Mouse (Mus musculus) CH12.LX (cell line): ENCODE measurements at regions not wholly inside any gene's neighbourhood (a gene's known extent, or its start where the extent isn't known, plus 50 kb on each side); places are given as distances from the start of the nearest gene placed in this dataset.

Experiments
- DNase-seq: peaks from one replicate; pipeline ENCODE4 v3.0.0-alpha.2; 2013; ENCODE audit errors: extremely low read depth
- H3K27ac ChIP-seq: 2 replicates; pipeline ENCODE4 v1.5.1; 2012; ENCODE audit warnings: low read depth, mild to moderate bottlenecking, control low read depth, moderate library complexity; ENCODE audit not compliant: insufficient read depth
- H3K27me3 ChIP-seq: replicated peaks from 2 replicates; pipeline ENCODE3; 2012; ENCODE audit warnings: inconsistent platforms
- H3K36me3 ChIP-seq, 2 experiments: replicated peaks in 1 of 2; 2 replicates each; pipeline versions ENCODE3 to v1.6.1; 2012; ENCODE audit warnings: inconsistent platforms in 1 of 2, low read length in 1 of 2, mild to moderate bottlenecking in 1 of 2, mixed read lengths in 1 of 2, moderate library complexity in 1 of 2; ENCODE audit not compliant: control insufficient read depth in 1 of 2, insufficient read depth in 1 of 2
- H3K4me1 ChIP-seq, 2 experiments: 2 replicates each; pipeline ENCODE4 v1.6.1; 2012; ENCODE audit warnings: inconsistent platforms in 1 of 2, moderate library complexity in 1 of 2; ENCODE audit not compliant: insufficient read depth in 2 of 2, control insufficient read depth in 1 of 2
- H3K4me2 ChIP-seq: 2 replicates; pipeline ENCODE4 v1.6.1; 2012; ENCODE audit warnings: low read depth, mild to moderate bottlenecking, control low read depth; ENCODE audit not compliant: poor library complexity, insufficient read depth, severe bottlenecking
- H3K4me3 ChIP-seq, 3 experiments: fragments of 150-350 bp in 1 of 3; sonication (generic) in 1 of 3; replicated peaks in 1 of 3; 2 replicates each; pipeline versions ENCODE3 to v1.5.1; 2011 to 2012; ENCODE audit warnings: low read depth in 2 of 3, low read length in 2 of 3, mild to moderate bottlenecking in 2 of 3, moderate library complexity in 2 of 3, control low read depth in 1 of 3, improper control_type of control experiment in 1 of 3, inconsistent platforms in 1 of 3, mixed read lengths in 1 of 3; ENCODE audit not compliant: poor library complexity in 1 of 3
- H3K79me2 ChIP-seq: replicated peaks from 2 replicates; pipeline ENCODE4 v1.6.1; 2012; ENCODE audit warnings: mild to moderate bottlenecking, moderate library complexity; ENCODE audit not compliant: control insufficient read depth, poor library complexity, insufficient read depth, severe bottlenecking; ENCODE audit errors: extremely low read depth
- H3K9ac ChIP-seq: 2 replicates; pipeline ENCODE4 v1.6.1; 2012; ENCODE audit warnings: low read depth, mild to moderate bottlenecking, control low read depth, moderate library complexity; ENCODE audit not compliant: insufficient read depth
- H3K9me3 ChIP-seq: replicated peaks from 2 replicates; pipeline ENCODE3; 2012; ENCODE audit warnings: low read length, inconsistent platforms, mixed read lengths
- CHD1 ChIP-seq: IDR thresholded peaks from 2 replicates; pipeline ENCODE4 v1.6.1; 2012; ENCODE audit warnings: low read depth, low read length, improper control_type of control experiment, inconsistent platforms
- CTCF ChIP-seq, 2 experiments: IDR thresholded peaks in 1 of 2; conservative IDR thresholded peaks in 1 of 2; 2 replicates each; pipeline ENCODE4 v1.5.1; 2011 to 2012; ENCODE audit warnings: low read depth in 2 of 2, low read length in 2 of 2, improper control_type of control experiment in 1 of 2, inconsistent platforms in 1 of 2, mild to moderate bottlenecking in 1 of 2, moderate library complexity in 1 of 2
- E2F4 ChIP-seq: IDR thresholded peaks from 2 replicates; pipeline ENCODE4 v1.6.1; 2011; ENCODE audit warnings: low read depth, low read length, improper control_type of control experiment; ENCODE audit not compliant: insufficient replicate concordance
- GABPA ChIP-seq: IDR thresholded peaks from 2 replicates; pipeline ENCODE4 v1.6.1; 2012; ENCODE audit warnings: low read depth, low read length, improper control_type of control experiment, inconsistent platforms; ENCODE audit not compliant: insufficient replicate concordance
- HCFC1 ChIP-seq: IDR thresholded peaks from 2 replicates; pipeline ENCODE4 v1.6.1; 2012; ENCODE audit warnings: low read depth, mild to moderate bottlenecking, inconsistent platforms, low read length, improper control_type of control experiment
- JUN ChIP-seq: IDR thresholded peaks from 2 replicates; pipeline ENCODE4 v1.6.1; 2011; ENCODE audit warnings: low read depth, mild to moderate bottlenecking, low read length, improper control_type of control experiment, moderate library complexity; ENCODE audit not compliant: insufficient read depth
- JUND ChIP-seq: conservative IDR thresholded peaks from 2 replicates; pipeline ENCODE4 v1.6.1; 2011; ENCODE audit warnings: low read depth, low read length, improper control_type of control experiment
- KAT2A ChIP-seq: IDR thresholded peaks from 2 replicates; pipeline ENCODE4 v1.6.1; 2012; ENCODE audit warnings: low read length, improper control_type of control experiment, inconsistent platforms; ENCODE audit not compliant: insufficient replicate concordance
- MAX ChIP-seq: IDR thresholded peaks from 2 replicates; pipeline ENCODE4 v1.6.1; 2011; ENCODE audit warnings: low read length, improper control_type of control experiment
- MAZ ChIP-seq: IDR thresholded peaks from 2 replicates; pipeline ENCODE4 v1.6.1; 2012; ENCODE audit warnings: low read depth, mild to moderate bottlenecking, inconsistent platforms, low read length, improper control_type of control experiment, moderate library complexity
- MEF2A ChIP-seq: IDR thresholded peaks from 2 replicates; pipeline ENCODE4 v1.6.1; 2014; ENCODE audit warnings: low read depth, mild to moderate bottlenecking, inconsistent platforms, low read length, improper control_type of control experiment, borderline replicate concordance
- MXI1 ChIP-seq: IDR thresholded peaks from 2 replicates; pipeline ENCODE4 v1.6.1; 2011; ENCODE audit warnings: mild to moderate bottlenecking, low read depth, low read length, improper control_type of control experiment
- MYC ChIP-seq: IDR thresholded peaks from 2 replicates; pipeline ENCODE4 v1.6.1; 2011; ENCODE audit warnings: low read depth, mild to moderate bottlenecking, improper control_type of control experiment, low read length
- NRF1 ChIP-seq: IDR thresholded peaks from 2 replicates; pipeline ENCODE4 v1.6.1; 2014; ENCODE audit warnings: low read depth, mild to moderate bottlenecking, inconsistent platforms, low read length, improper control_type of control experiment, moderate library complexity
- PAX5 ChIP-seq: IDR thresholded peaks from 2 replicates; pipeline ENCODE4 v1.6.1; 2012; ENCODE audit warnings: low read length, inconsistent platforms, mixed read lengths
- POLR2A ChIP-seq: IDR thresholded peaks from 2 replicates; pipeline ENCODE4 v1.6.1; 2011; ENCODE audit warnings: low read depth, mild to moderate bottlenecking, improper control_type of control experiment, low read length
- POLR2AphosphoS2 ChIP-seq: IDR thresholded peaks from 2 replicates; pipeline ENCODE4 v1.6.1; 2011; ENCODE audit warnings: low read depth, low read length, improper control_type of control experiment
- RCOR1 ChIP-seq: conservative IDR thresholded peaks from 2 replicates; pipeline ENCODE4 v1.6.1; 2012; ENCODE audit warnings: low read depth, mild to moderate bottlenecking, inconsistent platforms, low read length, improper control_type of control experiment
- SMC3 ChIP-seq: IDR thresholded peaks from 2 replicates; pipeline ENCODE4 v1.6.1; 2011; ENCODE audit warnings: low read depth, low read length, improper control_type of control experiment
- TCF12 ChIP-seq: IDR thresholded peaks from 2 replicates; pipeline ENCODE4 v1.6.1; 2014; ENCODE audit warnings: low read depth, mild to moderate bottlenecking, inconsistent platforms, low read length, improper control_type of control experiment
- UBTF ChIP-seq: IDR thresholded peaks from 2 replicates; pipeline ENCODE4 v1.6.1; 2012; ENCODE audit warnings: low read depth, mild to moderate bottlenecking, inconsistent platforms, low read length, improper control_type of control experiment, moderate library complexity
- USF1 ChIP-seq: IDR thresholded peaks from 2 replicates; pipeline ENCODE4 v1.6.1; 2014; ENCODE audit warnings: low read depth, mild to moderate bottlenecking, inconsistent platforms, low read length, improper control_type of control experiment
- USF2 ChIP-seq: conservative IDR thresholded peaks from 2 replicates; pipeline ENCODE4 v1.6.1; 2011; ENCODE audit warnings: low read depth, low read length, improper control_type of control experiment
- ZC3H11A ChIP-seq: IDR thresholded peaks from 2 replicates; pipeline ENCODE4 v1.6.1; 2012; ENCODE audit warnings: low read depth, mild to moderate bottlenecking, inconsistent platforms, low read length, improper control_type of control experiment
- ZMIZ1 ChIP-seq: IDR thresholded peaks from 2 replicates; pipeline ENCODE4 v1.6.1; 2012; ENCODE audit warnings: low read depth, mild to moderate bottlenecking, inconsistent platforms, low read length, improper control_type of control experiment
- dilution Hi-C: fragments of 300-500 bp; cut with MboI; formaldehyde crosslinking; loops from 2 replicates; pipeline ENCODE4 v1.14.3; 2020; ENCODE audit warnings: low sequenced_read_pairs; ENCODE audit not compliant: extremely low pct_unique_long_range_greater_than_20kb, extremely low pct_ligation_motif_present
- in situ Hi-C: fragments of 300-500 bp; cut with MboI; formaldehyde crosslinking; loops from 3 replicates; pipeline ENCODE4 v1.14.3; 2019; ENCODE audit warnings: low sequenced_read_pairs, low pct_ligation_motif_present, low pct_unique_long_range_greater_than_20kb, mixed read lengths

- H3K27ac ChIP-seq, result no peak overlapping the region
- H3K4me2 ChIP-seq, result no peak overlapping the region
- dilution Hi-C loops, result no loop called here
- H3K27me3 ChIP-seq, result peaks cover 61% of the 10 kb centered on the region
- no peak overlapping the region for H3K9ac ChIP-seq
- DNase-seq, result no peak
- no peaks in the 10 kb centered on the region for H3K79me2 ChIP-seq
- in situ Hi-C loops, result no loop called here
- TF ChIP-seq ZMIZ1 (no peak), RCOR1 (no peak), PAX5 (no peak), MAX (no peak), SMC3 (no peak), UBTF (no peak), TCF12 (no peak), CTCF (conservative IDR thresholded peaks at IDR 0.05 in 1 of 2, IDR thresholded peaks at IDR 0.05 in 1 of 2; ENCODE audit: low read depth in 2 of 2, low read length in 2 of 2) (no peak), MXI1 (no peak), KAT2A (no peak), USF1 (no peak)
- no peaks in the 10 kb centered on the region for H3K36me3 ChIP-seq
- no peaks in the 10 kb centered on the region for H3K9me3 ChIP-seq
- H3K4me3 ChIP-seq, result no peak overlapping the region
- H3K4me1 ChIP-seq, result no peaks in the 10 kb centered on the region
Observed at GRCm38 (mm10) chr2:172710641-172711040, 161.2 kb downstream of the Tfap2c start.

- no peak overlapping the region for H3K9ac ChIP-seq
- in situ Hi-C loops (no loop called here), dilution Hi-C loops (no loop called here)
- no peak for DNase-seq
- H3K4me1 ChIP-seq, result no peaks in the 10 kb centered on the region
- no peak overlapping the region for H3K4me3 ChIP-seq
- no peak overlapping the region for H3K4me2 ChIP-seq
- no peaks in the 10 kb centered on the region for H3K79me2 ChIP-seq
- TF ChIP-seq E2F4 (no peak), MEF2A (no peak), POLR2A (no peak), MAX (no peak), NRF1 (no peak)
- H3K27me3 ChIP-seq, result peaks cover 59% of the 10 kb centered on the region
- no peaks in the 10 kb centered on the region for H3K9me3 ChIP-seq
- H3K36me3 ChIP-seq, result no peaks in the 10 kb centered on the region
- no peak overlapping the region for H3K27ac ChIP-seq
Observed at GRCm38 (mm10) chr2:172726701-172727100, 177.3 kb downstream of the Tfap2c start.

DNA sequence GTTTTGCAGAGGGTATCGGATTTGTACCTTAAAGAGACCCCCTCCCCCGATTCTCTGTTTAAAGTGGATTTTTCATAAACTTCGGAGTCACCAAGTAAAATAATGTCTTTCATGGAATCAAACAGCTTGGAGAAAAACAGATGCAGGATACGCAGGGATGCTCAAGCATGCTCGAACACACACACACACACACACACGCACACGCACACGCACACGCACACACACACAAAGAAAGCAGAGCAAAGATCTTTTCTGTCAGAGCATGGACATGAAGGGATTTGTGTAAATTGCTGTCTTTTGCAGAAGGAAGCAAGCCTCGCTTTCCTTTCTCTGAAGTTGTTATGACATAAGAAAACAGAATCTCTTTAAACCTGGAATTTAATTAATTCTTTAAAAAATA, 178.2 kb downstream of the Tfap2c start:
- DNase-seq, result no peak
- H3K79me2 ChIP-seq, result no peaks in the 10 kb centered on the region
- H3K4me2 ChIP-seq, result no peak overlapping the region
- dilution Hi-C loops, result no loop called here
- H3K9ac ChIP-seq, result no peak overlapping the region
- H3K9me3 ChIP-seq, result no peaks in the 10 kb centered on the region
- H3K36me3 ChIP-seq, result no peaks in the 10 kb centered on the region
- peaks cover 61% of the 10 kb centered on the region for H3K27me3 ChIP-seq
- no peak overlapping the region for H3K4me3 ChIP-seq
- in situ Hi-C loops, result no loop called here
- no peak for TF ChIP-seq RCOR1
- no peak for TF ChIP-seq POLR2A
- TF ChIP-seq MYC, result no peak
- no peak for TF ChIP-seq MEF2A
- TF ChIP-seq MAZ, result no peak
- TF ChIP-seq POLR2AphosphoS2, result no peak
- no peak for TF ChIP-seq JUN
- no peak for TF ChIP-seq E2F4
- TF ChIP-seq ZC3H11A, result no peak
- no peak for TF ChIP-seq NRF1
- TF ChIP-seq SMC3, result no peak
- no peak for TF ChIP-seq USF2
- TF ChIP-seq CTCF (conservative IDR thresholded peaks at IDR 0.05 in 1 of 2, IDR thresholded peaks at IDR 0.05 in 1 of 2; ENCODE audit: low read depth in 2 of 2, low read length in 2 of 2), result no peak
- no peak for TF ChIP-seq GABPA
- TF ChIP-seq JUND, result no peak
- TF ChIP-seq HCFC1, result no peak
- TF ChIP-seq CHD1, result no peak
- no peak for TF ChIP-seq MAX
- no peak overlapping the region for H3K27ac ChIP-seq
- H3K4me1 ChIP-seq, result no peaks in the 10 kb centered on the region
